Mouse (Mus musculus) cerebellum, adult 2 months (tissue): ENCODE results near the gene Oip5.

Experiments used
- CTCF ChIP-seq: fragments of 200-500 bp; IDR thresholded peaks from 2 replicates; pipeline ENCODE4 v1.5.1; 2011; ENCODE audit warnings: low read depth, mild to moderate bottlenecking, control low read depth, low read length, moderate library complexity, borderline replicate concordance; ENCODE audit not compliant: insufficient read depth
- POLR2A ChIP-seq: fragments of 200-500 bp; IDR thresholded peaks from 2 replicates; pipeline ENCODE4 v1.6.1; 2011; ENCODE audit warnings: low read length, control low read depth, borderline replicate concordance; ENCODE audit not compliant: insufficient read depth

DNA sequence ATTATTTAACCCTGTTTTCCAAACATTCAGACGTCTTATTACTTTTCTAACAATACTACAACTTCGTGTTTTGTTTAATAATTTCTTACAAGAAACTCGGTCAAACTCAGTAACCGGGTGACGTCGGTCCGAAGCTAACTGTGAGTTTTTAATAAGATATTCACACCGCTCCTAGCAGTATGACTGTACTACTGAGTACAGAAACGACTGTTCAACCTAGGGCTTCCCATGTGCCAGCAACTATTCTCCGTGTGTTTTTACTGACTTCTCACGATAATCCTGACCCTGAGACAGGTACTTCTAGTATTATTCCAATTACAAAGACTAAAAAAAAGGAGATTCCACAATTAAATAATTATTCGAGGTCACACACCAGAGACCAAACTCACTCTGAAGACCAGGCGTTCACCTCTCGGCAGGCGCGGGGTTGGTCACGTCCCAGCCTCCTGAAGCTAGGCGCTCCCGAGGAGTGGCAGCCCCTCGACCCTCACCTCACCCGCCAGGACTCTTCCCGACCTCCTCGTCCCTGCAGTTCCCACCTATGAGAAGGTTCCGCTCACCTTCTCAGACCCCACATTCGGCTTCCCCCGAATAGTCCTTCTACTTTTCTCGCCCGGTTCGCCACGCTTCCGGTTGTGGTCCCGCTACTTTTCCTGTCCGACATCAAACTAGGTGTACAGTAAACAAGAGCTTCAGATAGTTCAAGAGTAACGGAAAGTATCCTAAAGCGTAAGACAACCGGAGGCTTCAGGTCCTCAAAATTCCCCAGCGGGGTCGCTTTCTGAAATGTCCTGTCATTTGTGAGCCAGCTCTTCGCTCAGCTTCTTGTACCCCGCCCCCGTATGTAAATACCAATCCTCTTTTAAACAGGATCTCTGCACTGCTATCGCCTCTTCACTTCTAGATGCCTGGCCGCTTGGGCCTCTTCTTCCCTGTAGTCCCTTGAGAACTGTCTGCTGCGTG is 44.2 kb upstream of the Oip5 start, which contains the start of gene Ndufaf1:
- TF ChIP-seq CTCF = no peak
- peak; percentile 78; the same call in 1 of the 2 replicates for TF ChIP-seq POLR2A
